Mouse (Mus musculus): ENCODE data around the gene Tbc1d19. TPM values are rescaled to one million over a fixed set of nuclear protein-coding genes. Genes with fewer than 3 reads are reported as not detected.

Tbc1d19 gene
- 10 to 100 TPM; 18.3 to 22.3 TPM for total RNA-seq (2021)

DNA sequence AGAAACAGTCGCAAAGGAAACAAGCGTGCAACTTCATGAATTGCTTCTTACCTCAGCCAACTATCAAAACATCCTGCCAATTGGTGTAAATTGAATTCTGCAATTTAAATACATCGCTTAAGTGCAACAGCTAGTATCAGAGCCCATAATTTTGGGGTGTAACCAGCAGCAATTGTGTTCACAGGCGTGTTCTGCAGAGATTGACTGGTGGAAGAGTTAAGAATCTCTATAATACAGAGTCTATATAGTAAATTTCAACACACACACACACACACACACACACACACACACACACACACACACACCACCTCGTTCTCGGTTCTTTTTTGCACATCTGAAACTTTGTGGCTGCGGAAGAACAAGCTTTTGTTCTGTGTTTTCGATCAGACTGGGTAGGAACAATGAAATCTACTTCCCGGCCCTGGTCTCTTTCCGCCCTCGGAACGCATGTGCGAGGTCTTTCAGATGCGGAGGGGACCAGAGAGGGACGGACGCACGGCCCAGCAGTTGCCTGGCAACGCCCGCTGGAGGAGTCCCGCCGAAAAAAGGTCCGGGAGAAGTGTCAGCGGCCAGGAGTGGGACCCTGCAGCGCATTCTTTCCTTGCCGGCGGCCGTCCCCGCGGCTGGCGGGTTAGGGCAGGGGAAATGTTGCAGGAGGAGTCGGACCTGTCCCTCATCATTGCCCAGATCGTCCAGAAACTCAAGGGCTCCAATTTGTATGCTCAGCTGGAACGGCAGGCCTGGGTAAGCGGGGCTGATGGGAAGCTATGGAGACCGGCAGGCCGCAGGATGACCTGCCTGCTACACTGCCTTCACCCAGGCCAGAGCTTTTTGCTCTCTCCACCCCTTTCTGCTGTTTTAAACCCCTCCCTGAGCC, at the start of gene Tbc1d19:
Gene Tbc1d19, plus strand, starts transcription at position 492 of the 877 bp plus-strand sequence.
- peak; percentile 86 to 87 for DNase-seq
- intact Hi-C loops (cut with DNase I) = no loop called here

- DNase-seq = no peak
- intact Hi-C loops (cut with DNase I) = no loop called here
Observed at GRCm38 (mm10) chr5:53759912-53760311, 49.5 kb upstream of the Tbc1d19 start.

DNA sequence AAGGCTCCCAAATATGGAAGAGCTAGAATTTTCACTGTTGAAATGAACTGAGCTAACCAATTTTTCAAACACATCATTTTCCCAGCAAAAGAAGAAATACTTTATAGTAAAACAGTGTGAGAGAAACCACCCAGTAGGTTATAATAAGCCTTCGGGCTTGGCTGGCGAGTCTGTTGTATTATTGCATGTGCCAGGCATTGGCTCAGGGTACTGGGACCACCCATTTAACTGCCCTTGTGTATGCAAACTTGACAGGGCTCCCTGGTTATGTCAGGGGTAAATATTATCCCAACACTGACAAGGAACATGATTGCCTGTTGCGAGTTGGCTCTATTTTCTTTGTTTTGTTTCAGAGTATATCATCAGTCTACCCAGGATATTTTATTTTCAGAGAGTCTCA, 48.5 kb upstream of the Tbc1d19 start:
- intact Hi-C loops (cut with DNase I) = no loop called here
- no peak for DNase-seq

DNA sequence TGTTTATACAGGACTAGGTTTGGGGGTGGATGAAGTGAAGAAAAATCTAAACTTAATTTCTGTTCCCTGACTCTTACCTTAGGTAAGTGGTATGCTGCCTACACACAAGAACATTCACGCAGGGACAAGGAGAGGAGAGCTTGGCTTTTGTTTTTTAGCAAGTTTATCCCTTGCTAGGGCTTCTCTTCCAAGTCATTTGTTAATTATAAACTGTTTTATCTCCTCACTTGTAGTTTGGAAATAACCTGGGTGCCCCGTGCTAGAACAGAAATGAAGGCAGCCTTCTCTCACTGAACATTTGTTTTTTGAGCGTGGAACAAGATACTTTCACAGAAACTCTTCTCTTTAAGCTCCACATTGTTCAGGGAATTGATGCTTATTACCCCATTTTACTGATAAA, 48.1 kb upstream of the Tbc1d19 start:
- no peak for DNase-seq
- intact Hi-C loops (cut with DNase I) = no loop called here

DNA sequence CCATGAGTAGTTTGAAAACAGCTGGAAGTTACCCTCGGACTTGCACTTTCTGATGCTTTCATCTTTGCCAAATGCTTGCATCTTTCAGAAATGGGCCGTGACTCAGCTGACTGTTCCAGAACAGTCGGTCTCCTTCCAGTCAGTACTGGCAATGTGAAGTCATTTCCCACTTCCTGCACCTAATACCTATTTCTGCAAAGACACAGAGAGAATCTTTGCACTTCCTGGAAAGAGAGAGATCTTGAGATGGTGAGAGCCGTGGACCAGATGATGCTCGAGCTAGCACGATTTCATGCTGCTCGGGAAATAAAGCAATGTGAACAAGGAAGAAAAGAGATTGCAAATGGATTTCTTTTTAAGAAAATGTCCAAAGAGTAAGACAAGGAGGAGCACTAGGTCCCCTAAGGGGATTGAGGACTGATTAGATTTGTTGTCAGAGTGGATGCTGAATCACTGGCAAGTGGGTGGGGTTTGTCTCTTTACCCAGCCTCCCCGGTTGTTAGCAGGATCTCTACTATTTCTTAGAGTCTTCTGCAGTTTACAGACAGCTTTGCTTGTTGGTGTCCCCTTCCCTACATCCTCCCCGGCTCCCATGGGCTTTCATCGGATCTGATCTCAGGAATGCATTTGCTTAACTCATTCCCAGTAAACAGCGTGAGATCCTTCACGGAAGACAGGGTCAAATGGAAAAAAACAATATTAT, 24.4 kb upstream of the Tbc1d19 start:
- intact Hi-C loops (cut with DNase I) = no loop called here
- DNase-seq = peak; percentile 9 to 24

- intact Hi-C loops (cut with DNase I) = no loop called here
- DNase-seq = no peak
Observed at GRCm38 (mm10) chr5:53801379-53801778, 8.0 kb upstream of the Tbc1d19 start.

GRCm38 (mm10) chr5:53819711-53820110, 10.3 kb downstream of the Tbc1d19 start:
- no peak for DNase-seq
- intact Hi-C loops (cut with DNase I) = no loop called here

DNA sequence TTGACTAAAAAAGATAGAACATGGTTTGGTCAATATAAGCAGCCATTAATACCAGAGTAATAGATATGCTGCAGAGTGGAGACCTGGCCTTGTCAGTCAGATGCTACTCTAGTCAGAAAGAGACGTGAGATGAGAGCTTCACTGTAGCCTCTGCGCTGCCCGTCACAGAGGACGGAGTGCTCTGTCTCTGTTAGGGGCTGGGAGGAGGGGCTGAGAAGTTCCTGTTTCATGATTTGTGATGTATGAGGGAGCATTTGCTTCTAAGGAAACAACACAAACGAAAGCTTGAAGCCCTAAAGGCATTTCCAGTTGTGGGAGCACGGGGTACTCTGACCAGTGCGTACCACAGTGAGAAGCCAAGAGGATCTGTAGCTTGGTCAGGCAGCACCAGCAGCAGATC, 16.5 kb downstream of the Tbc1d19 start:
- intact Hi-C loops (cut with DNase I) = no loop called here
- no peak for DNase-seq

GRCm38 (mm10) chr5:53834489-53834888, 25.1 kb downstream of the Tbc1d19 start:
- DNase-seq = no peak
- intact Hi-C loops (cut with DNase I) = no loop called here

- intact Hi-C loops (cut with DNase I) = no loop called here
- no peak for DNase-seq
Observed at GRCm38 (mm10) chr5:53841256-53841655, 31.9 kb downstream of the Tbc1d19 start.

GRCm38 (mm10) chr5:53848294-53848942, 39.0 kb downstream of the Tbc1d19 start:
- intact Hi-C loops (cut with DNase I) = no loop called here
- no peak for DNase-seq

DNA sequence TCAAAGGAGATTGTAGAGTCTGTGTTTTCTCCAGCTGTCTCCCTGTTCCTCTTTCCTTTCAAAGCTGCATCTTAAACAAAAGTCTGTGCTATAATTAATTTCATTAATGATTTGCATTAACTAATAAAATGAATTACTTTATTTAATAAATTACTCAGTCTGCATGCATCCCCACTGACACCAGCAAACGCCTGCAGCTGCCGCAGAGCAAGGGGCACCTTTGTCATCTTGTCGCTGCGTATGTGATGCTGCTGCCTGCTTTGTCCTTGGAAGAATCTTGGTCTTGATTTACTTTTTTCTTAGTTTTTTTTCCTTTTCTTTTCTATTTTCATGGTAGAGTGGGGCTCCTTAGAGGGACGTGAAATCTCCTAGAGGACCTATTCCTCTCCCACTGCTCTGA, 43.2 kb downstream of the Tbc1d19 start:
- no peak for DNase-seq
- intact Hi-C loops (cut with DNase I) = no loop called here

GRCm38 (mm10) chr5:53854561-53854960, 45.2 kb downstream of the Tbc1d19 start:
- intact Hi-C loops (cut with DNase I) = no loop called here
- no peak for DNase-seq

- no peak for DNase-seq
- intact Hi-C loops (cut with DNase I) = no loop called here
Observed at GRCm38 (mm10) chr5:53856011-53856410, 46.6 kb downstream of the Tbc1d19 start.

DNA sequence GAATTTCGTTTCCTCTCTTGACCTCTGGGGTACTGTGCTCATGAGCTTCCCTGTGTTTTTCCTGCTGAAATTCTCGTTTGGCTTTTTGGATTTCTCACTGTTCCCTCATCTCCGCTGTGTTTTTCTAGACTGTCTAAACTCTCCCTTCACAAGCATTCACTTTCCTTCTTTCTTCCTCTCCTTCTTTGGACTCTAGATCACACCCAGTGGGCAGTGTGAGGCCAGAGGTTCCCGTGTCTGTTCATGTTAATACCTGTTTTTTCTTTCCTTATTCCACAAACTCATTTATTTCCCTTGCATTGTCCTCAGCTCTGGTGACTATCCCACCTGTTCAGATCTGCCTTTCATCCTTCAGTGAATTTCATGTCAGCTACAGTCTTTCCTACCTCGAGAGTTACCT, 55.7 kb downstream of the Tbc1d19 start:
- intact Hi-C loops (cut with DNase I) = loop anchor here (5.0 kb wide), 1 partner anchor 187 kb away; no protein-coding TSS in a partner anchor
- DNase-seq = no peak

DNA sequence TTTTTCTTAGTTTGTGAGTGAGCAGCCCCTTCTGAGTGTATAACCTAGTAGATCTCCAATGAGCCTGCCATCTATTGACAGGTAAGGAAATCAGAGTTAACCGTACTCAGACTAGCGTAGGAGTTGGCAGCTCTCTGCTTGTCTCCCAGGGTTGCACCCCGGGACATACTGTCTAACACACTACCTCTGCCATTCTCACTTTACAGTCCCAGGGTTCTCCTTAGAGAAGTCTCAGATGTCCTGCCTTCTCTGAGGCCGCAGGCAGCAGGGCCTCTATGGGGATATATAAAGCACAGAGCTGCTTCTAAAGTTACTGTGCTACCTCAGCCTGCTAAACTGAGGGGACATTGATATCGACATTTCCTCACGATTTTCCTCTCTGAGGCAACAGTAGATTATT, 56.6 kb downstream of the Tbc1d19 start:
- DNase-seq = no peak
- intact Hi-C loops (cut with DNase I) = loop anchor here (5.0 kb wide), 1 partner anchor 186 kb away; no protein-coding TSS in a partner anchor

- intact Hi-C loops (cut with DNase I) = loop anchor here (1.0 to 2.0 kb wide), 3 partner anchors 61 to 242 kb away; partner anchors contain the start of gene Stim2
- peak; percentile 67 to 70 for DNase-seq
Observed at GRCm38 (mm10) chr5:53871665-53872312, 62.4 kb downstream of the Tbc1d19 start.

- DNase-seq = no peak
- intact Hi-C loops (cut with DNase I) = no loop called here
Observed at GRCm38 (mm10) chr5:53874966-53875365, 65.6 kb downstream of the Tbc1d19 start.

GRCm38 (mm10) chr5:53880724-53881123, 71.3 kb downstream of the Tbc1d19 start:
- intact Hi-C loops (cut with DNase I) = loop anchor here (5.0 kb wide), 1 partner anchor 42 kb away; no protein-coding TSS in a partner anchor
- DNase-seq = no peak

DNA sequence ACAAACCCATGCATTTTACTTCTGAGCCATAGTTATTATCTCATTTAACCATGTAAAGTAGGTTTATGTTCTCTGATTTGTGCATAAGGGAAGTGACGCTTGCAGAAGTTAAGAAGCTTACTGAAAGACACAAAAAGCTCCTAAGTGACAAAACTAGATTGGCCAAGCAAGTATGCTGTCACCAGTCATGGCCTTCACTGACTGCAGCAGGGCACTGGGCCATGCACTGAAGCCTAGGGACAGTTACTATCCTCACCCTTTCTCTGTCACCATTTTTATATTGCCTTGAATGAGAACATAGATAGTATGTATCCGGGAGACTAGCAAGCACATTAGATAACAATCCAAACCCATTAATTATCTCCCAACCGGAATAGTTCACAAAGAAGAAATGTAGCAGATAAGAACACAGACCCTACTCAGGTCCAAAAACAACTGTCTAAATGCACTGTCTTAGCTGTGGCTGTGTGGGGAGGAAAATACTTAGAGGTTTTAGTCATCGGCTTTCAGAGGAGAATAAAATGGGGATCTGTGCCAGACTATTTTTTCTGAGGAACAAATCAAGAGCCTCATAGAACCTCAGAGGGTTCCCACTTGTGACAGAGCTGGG, 72.1 kb downstream of the Tbc1d19 start:
- intact Hi-C loops (cut with DNase I) = loop anchor here (5.0 kb wide), 1 partner anchor 41 kb away; no protein-coding TSS in a partner anchor
- no peak for DNase-seq
